Mouse (Mus musculus): Measurements from ENCODE around the gene Bmp2k.

The Bmp2k gene

DNA sequence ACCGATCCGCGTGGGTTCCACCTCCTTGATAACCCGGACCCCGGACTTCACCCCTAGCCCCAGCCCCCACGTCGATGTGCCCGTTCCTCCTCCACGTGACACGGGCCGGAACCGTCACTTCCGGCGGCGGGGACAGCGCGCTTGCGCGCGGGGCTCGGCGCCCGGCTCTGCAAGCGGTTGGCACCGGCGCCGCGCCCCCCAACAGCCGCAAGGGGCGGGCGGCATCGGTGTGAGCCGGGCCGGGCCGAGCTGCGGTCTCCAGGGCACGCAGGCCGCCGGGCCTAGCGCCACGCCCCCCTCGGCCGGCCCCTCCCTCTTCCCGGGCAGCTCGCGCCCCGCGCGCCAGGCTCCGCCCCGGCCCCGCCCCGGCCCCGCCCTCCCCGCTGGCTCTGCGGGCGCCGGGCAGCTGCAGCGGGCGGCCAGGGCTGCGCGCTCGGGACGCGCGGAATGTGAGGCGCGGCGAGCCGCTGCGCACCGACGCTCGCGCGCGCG is at the start of gene Bmp2k:
Gene Bmp2k, plus strand, starts transcription at position 380 of the 492 bp plus-strand sequence.
- DNase-seq = peak; percentile 90

DNA sequence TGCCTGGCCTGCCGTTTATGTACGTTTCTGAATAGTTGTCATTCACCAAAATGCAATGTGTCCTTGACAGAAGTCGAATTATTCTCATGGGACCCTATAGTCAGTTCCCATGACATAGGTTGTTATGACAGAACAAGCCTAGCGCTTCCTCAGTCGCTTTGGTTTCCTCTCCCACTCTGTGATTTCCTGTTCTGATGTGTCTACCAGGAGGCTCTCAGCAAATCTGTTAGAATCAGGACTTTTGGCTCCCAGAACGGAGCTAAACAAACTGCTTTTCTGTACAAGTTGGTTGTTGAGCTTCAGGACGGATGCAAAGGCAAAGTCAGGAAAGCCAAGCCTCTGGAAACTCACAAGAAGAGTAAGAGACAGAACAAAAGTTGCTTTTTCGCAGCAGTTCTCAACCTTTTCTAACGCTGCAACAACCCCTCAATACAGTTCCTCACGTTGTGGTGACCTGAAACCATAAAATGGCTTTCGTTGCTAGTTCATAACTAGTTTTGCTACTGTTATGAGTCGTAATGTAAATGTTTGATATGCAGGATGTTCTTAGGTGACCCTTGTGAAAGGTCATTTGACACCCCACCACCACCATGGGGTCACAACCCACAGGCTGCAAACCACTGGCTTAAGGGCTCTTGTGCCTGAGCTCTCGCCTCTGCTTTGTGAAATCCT is 48.5 kb upstream of the Bmp2k start:
- no peak for DNase-seq

DNA sequence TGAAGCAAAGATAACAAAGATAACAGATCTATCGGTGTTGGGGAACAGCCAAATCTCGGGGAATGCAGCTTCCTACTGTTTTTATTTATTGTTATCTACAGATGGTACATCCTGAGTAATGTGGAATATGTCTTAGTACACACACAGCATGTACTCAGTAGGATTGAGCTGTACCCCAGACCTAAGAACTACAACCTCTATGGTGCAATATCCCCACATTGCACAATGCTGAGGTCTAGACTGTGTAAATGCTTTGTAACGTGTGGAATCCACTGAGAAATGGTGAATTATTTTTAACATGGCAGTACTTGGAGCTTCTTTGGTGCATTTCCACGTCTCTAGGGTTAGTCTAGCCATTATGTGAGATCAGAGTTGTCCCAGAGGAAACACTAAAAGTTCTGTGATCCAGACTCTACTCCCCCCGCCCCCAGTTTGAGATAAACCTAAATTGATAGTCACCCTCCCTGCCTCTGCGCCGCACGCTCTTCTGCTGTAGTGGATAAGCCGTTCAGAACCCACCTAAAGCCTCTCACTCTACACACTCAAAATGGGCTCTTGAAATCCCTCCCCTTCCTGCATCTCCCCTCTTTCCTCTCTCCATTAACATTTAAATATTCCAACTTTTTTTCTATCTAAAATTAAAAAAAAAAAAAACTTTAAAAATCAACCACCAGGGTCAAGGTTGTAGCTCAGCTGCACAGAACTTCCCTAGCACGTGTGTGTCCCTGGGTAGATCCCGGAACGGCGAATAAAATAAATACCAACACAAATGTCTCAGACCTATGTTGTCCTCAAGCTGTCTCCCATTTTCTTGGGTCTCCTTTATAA is 47.4 kb upstream of the Bmp2k start:
- no peak for DNase-seq

DNA sequence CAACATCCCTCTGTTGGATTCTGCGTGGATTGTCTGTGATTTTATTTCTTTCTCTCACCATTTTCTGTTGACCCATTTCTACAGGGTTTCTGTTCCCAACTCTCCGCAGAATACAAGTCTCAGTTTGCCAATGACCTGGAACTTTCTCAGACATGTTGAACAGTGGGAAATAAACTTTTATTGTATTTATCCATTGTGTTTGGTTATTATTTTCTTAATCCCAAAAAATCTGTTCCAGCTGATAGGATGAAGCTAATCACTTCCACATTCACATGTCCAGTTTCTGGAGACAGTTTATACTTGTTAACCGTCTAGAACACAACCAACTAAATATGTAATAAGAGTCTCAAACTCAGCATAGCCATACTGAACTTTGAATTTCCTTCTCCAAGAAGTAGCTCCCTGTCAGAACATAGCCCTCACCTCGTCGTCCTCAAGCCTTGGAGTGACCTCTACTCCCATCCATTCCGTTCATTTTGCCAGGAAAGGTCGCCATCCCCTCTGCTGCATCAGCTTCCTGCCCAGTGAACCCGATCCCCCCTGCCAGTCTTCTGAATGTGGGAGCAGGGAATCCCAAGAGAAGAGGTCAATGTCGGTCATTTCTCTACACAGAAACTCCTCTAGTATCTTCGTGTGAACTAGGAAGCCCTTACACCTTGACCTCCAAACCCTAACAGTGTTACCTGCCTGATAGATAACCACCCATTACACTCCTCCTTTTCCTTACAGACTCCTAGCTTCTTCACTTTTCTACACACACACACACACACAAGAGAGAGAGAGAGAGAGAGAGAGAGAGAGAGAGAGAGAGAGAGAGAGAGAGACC is 46.6 kb upstream of the Bmp2k start:
- no peak for DNase-seq

DNA sequence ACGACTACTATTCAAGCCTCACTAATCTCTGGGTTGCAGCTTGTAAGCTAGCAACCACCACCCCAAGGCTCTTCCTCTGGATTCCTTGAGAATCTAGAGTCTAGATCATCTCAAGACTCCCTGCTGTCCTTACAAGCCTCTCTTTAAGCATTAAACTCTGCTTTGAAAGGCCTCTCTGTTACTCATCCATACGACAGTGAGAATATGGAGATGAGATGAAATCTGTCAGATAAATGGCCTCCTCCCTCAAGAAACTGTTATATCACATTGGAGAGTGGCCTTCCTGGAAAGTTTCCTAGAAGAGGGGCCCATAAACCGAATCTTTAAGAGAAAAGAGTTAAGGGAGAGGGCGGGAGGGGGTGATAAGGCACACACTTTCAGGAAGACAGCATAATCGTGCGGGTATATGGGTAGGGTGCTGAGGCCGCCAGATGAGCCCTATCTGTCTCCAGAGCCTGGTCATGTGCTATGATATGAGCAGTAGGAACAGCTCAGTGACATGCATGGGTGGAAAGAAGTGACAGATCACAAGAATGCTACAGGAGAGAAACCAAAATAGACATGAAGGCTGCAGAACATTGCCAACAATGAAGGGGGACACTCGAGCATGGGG is 45.9 kb upstream of the Bmp2k start:
- DNase-seq = no peak

DNA sequence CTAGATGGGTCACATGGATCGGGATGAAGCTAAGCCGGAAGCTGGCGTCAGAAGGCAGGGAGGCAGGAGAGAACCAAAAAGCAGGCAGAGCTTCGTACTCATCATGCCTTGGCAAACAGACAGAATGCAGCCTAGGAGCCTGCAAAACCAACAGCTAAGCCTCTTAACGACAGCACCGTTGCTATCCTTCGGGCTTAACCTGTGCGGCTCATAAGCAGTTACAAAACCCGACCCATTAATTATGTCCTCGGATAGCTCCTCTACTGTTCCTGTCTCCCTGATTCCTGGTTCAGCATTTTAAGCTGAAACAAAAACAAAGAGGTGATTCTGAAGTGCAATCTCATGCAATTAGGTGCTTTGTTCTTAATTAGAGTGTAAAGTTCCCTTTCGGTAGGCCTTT is 43.4 kb upstream of the Bmp2k start:
- no peak for DNase-seq

DNA sequence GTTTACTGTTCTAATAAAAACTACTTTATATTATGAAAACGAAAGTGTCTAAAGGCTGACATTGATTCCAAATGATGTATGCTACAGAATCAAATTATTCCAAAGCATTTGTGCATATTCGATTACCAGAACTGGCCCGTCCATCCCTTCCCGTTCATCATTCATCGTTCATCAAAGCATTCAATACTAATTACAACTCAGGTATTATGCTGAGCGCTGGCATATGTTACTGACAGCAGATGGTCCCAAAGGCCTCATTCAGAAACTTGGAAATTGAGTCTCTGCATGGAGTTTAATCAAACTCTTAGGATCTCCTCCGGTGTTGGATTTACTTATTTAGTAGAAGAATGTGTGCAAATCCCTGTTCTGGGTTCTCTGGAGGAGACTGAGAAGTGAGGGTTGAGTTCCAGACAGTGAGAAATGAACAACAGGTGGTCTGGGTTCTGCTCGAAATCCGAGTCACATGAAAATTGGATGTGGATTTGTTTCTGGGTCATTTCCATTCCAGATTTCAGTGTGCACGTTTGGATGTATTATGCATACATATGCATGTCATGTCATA is 42.9 kb upstream of the Bmp2k start:
- DNase-seq = no peak

DNA sequence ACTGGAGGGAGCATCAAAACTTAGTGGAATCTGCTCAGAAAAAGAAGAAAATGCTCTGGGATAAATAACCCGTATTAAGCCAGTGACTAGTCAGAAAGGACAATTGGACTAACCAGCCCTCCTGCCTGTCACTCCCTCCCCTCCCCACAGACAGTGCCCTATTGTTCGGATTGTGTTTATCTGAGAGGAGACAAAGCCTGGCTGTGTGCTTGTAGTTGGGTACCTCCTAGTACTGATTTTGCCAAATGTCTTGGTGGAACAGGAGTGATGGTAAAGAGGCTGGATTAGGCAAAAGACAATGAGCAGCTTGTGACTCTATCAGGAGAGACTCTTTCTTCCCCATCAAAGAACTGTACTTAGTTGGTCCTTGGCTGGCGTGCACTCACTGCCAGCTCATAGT is 40.6 kb upstream of the Bmp2k start:
- DNase-seq = peak; percentile 15

DNA sequence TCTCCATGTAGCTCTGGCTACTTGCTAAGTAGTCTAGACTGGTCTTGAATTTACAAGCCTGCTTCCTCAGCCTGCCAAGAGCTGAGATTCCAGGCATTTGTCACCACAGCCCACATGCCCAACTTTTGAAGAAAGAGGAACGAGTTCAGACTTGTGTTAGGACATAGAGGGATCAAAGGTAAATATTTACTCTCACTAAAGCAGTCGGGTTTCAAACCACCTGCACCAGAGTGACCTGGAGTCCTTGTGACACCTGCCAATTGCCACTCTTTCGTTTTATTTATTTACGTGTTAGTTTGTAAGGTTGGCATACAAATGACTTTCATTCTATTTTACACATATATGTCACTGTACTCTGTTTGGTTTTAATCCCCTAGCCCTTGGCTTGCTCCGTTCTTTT is 36.4 kb upstream of the Bmp2k start:
- DNase-seq = no peak

DNA sequence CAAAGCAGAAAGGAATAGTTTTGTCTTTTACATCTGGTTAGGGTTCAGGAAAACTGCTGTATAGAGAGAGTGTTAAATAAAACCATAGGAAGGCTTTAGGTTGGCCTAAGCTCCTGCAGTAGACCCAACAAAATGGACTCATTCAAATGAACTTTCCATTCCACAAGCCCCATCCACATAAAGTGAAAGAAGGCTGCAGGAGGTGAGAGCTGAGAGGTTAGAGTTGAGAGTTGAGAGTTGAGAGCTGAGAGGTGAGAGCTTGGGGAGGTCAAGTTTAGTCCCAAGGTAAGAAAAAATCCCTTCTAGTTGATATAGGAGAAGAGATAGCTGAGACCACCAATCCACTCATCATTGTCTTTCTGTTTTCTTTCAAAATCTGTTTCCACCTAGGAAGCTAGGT is 35.6 kb upstream of the Bmp2k start:
- no peak for DNase-seq

DNA sequence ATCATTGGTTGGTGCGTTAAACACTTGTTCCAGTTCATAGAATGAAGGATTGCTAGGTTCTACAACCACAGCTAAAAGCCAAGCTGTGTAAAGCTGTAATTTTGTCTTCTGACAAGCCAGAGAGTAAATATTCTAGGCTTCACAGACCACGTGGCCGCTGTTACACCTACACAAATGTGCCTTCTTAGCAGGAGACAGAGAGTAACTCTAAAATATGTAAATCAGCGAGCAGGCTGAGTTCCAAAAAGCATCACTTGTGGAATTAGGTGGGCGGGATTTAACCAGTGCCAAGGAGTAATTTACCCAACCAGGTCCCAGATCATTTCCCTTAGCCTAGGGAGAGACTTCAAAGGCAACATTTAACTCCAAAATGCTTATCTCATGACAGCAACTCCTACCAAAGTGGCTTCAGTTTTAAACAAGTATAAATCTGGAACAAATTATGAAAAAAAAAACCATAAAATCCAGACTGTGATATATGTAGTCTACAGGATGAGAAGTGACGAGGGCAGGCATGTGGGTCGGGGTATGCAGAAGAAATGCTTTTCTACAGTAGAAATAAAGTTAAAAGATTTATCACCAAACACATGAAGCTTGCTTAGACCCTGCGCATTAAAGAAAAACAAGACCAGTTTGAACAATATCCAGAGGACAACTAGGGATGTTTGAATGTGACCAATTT is 35.1 kb upstream of the Bmp2k start:
- DNase-seq = no peak

DNA sequence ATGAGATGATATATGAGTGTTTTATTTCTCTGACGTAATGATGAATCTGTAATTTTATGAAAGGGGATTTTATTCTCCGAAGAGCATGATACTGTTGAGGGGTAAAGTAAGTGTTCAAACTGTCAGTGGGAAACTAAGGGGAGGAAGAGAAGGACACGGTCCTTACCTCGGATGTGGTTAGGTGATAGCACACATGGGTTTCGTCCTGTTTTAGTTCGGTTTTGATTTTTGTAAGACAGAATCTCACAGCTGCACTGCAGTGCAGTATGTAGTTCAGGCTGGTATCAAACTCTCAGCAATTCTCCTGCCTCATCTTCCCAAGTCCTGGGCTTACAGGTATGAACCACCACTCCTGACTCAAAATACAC is 34.6 kb upstream of the Bmp2k start:
- no peak for DNase-seq

DNA sequence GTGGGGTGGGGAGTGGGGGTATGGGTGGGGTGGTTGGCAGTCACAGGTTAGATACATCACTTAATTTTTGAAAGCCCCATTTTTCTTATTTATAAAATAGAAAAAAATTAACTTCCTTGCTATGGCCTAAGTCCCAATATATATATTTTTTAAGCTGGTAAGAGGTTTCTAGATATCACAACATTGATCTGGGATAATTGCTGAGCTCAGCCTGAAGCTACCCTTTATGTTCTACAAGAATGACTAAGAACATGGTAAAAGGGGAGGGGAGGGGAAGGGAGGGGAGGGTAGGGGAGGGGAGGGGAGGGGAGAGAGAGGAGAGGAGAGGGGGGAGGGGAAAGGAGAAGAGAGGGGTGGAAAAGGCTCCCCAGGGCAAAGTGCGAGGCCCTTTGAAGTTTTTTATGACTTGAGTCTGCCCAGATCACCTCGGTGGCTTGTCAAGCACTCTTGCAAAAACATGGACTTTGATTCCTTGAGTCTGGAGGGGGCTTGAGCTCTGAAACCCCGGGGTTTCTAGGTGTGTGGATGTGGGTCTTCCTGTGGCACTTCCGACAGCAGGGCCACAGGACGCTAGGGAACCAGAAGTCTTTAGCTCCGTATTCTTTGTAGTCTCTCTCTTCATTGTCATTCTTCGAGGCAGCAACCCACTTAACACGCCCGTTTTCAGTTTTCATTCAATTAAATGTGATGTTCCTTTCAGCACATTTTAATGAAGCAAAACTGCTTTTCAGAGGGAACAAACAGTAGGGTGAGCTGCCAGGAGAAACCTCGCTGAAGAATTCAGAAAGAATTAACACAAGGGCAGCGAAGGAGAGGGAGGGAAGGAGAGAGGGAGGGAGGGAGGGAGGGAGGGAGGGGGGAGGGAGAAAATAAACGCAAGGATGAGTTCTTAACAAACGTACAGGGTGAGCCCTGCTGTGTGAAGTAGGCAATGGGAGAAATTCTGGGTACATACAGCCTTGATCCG is 33.1 kb upstream of the Bmp2k start:
- DNase-seq = no peak

DNA sequence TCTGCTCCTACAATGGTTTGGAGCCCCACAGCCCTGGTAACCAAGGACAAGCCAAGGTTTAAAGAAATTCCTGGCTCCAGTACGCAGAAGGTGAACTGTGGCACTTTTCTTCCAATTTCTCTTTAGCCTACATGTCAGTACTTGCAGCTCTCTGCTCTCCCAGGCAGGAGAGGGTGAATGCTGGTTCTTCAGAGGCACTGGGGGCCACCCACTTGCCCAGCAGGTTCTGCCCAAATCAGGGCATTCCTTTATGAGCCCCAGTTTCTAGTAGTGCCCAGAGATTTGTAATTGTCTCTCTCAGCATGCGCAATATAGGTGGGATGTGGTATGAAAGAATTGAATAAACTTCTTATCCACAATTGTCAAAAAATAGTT is 32.5 kb upstream of the Bmp2k start:
- DNase-seq = no peak

DNA sequence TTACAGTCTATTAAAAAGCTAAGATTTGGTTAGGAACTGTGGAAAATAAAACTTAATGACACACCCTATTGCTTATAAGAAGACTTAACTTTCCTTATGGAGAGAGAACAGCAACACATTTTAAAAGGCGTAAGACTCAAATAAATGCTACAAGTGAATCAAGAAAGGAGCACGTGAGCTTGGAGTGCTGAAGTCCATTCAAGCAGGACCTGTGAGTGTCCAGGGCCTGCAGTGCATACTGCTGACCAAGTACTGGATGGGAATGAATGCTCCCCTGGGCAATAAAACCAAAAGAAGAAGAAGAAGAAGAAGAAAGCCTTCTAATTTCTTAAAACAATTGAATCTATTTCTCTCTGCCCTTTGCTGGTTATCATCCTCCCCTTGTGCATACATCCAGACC is 32.0 kb upstream of the Bmp2k start:
- no peak for DNase-seq

DNA sequence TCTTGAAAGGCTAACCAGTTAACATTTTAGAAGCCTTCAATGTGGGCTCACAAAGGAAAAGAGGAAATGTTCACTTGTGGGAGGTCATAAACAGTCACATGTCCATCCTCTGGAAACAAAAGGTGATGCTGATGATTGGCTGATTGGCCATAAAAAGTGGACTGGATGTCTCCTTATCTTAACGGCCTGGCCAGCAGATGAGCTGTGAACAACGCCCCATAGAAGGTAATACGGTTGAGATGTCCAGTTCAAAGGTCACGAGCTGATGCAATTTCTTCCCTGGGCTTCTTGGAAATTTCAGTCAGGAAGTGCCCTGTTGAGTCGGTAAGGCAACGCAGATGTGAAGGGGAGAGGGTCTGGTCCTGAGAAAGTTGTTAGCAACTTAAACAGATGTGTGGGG is 28.9 kb upstream of the Bmp2k start:
- DNase-seq = no peak

DNA sequence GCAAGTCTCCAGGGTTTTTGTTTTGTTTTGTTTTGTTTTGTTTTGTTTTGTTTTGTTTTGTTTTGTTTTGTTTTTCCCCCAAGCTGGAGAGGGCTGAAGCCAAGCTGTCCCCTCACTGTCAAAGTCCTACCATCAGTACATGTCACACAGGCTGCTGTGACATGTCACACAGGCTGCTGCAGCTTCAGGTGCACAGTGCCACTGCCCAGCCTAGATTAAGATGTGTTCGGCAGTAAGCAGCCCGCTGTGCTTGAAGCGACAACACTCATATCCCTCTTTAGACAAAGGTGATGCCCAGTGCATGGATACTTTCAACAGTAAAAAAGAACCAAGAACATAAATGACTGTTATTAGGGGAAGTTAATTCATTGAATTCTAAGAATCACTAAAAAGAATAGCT is 28.5 kb upstream of the Bmp2k start:
- DNase-seq = no peak

DNA sequence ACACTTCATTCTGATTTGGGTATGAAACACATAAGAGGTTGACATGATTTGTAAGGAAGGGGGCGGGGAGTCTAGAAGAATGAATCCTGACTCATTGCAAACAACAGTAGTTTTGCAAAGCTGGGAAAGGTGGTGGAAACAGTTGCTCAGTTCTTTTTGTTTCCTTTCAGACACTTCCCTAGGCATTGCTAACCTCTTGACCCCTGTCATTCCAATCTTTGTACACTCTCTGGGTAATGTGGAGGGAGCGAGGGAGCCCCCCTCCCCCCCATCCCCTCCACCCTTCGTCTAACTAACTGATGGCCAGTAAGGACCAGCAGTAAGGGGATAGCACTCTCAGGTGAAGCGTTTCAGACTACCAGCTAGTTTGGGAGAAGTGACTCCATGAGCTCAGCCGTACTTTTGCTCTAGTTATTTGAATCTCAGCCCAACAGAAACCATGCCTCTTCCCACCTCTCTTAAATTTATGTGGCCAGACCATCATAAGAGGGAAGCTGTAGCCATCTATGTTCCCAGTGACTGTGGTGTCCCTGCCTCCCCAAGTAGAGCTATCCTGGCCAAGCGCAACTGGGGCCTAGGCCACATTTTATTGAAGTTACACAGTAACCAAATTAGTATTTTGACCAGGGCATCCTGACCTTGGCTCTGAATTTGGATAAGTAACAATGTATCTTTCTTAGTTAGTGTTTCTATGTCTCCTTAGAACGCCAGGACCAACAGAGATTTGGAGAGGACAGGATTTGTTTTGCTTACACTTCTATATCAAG is 27.6 kb upstream of the Bmp2k start:
- DNase-seq = no peak

DNA sequence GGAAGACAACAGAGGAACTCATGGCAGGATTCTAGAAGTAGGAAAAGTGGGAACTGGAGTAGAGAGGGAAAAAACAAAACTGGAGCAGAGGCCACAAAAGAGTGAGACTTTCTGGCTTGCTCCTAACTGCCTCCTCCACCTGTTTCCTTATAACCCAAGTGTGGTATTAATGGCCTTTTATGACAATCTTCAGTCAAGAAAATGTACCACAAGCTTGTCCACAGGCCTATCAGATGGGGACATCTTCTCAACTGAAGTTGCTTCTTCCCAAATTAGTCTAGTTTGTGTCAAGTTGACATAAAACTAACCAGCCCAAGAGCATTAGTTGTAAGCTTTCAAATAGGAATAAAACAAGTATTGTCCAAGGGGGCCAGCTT is 27.0 kb upstream of the Bmp2k start:
- no peak for DNase-seq

DNA sequence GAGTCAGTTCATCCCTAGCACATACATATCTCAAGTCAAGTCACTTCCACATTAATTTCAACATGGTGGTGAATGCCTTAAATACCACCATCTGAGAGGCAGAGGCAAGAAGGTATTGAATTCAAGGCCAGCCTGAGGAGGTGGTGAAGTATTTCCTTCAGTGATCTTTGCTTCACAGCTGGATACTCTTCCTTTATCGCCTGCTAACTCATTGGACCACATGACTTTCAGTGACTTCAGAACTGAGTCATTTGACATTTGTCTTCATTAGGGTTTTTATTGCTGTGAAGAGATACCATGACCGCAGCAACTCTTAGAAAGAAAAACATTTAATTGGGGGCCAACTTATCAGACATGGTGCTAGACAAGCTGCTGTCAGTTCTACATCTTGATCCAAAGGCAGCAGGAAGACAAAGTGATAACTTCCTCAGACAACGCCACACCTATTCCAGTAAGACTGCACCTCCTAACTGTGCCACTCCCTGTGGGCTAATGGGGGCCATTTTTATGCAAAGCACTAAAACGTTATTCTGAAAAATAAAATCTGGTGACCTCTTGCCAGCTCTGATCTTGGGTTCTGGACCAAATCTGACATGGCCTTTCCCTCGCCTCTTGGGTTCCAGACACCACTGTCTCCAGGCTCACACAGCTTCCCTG is 24.9 kb upstream of the Bmp2k start:
- no peak for DNase-seq
